Mouse (Mus musculus) adipocyte (in vitro differentiated cells): ENCODE data around the gene Elovl6.

Experiments used
- DNase-seq: peaks from one replicate; pipeline ENCODE4 v3.0.0-alpha.2; 2016; ENCODE audit warnings: low spot score

The Elovl6 gene

DNA sequence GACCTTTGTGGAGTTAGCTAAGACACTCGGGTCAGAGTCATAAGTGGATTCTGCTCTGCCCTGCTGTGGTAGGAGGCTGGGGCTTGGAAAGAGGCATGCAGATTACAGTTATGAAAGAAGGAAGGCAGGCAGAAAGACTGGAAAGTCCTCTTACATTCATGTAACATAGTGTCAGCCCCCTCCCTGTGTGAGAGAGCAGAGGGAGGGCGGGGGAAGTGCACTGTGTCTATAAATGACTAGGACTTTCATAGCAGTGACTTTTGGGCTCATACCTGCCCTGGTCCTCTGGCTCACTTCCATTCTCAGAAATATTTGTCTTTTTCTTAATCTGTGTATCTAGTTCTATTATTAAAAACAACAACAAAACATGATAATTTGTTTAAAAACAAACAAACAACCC lies 33.9 kb downstream of the Elovl6 start:
- DNase-seq = no peak

- DNase-seq = no peak
Measured at GRCm38 (mm10) chr3:129566876-129567275, 34.7 kb downstream of the Elovl6 start.

DNA sequence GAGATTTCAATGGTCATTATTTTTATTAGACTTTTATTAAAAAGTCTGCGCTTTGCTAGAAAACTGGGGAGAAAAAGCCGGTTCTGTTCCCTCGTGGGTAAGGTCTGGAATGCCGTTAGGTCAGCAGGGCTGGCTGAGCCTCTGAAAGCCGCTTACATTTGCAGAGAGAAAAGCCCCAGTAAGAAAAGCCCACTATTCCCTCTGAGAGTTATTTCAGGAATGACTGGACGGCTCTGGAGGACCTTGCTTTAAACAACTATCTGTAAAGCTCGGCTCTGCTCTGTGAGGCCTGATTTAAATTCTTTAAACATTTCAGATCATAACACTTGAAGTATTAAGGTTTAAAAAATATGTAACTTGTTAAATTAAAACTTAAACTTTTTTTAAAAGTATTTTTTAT lies 36.4 kb downstream of the Elovl6 start:
- no peak for DNase-seq

- DNase-seq = no peak
Measured at GRCm38 (mm10) chr3:129570989-129571388, 38.8 kb downstream of the Elovl6 start.

GRCm38 (mm10) chr3:129571642-129572041 lies 39.5 kb downstream of the Elovl6 start:
- DNase-seq = no peak

GRCm38 (mm10) chr3:129572959-129573358 lies 40.8 kb downstream of the Elovl6 start:
- DNase-seq = no peak

DNA sequence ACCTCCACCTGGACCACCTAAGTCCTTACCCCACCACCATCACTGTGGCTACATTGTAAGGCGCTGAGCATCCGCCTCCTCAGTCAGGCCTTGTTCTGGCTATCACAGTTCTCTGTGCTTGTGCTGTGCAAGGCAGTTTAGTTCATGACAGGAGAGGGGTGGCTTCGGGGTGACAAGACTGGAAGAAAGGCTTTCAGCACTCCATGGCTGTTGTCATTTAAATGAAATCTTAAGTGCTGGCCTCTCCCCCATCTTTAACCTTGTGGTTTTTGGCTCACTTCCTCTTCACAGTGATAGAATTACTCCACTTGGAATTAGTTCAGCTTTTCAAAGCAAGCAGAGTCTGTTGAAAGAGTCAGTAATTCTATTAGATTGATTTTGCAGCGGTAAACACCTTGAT lies 41.5 kb downstream of the Elovl6 start:
- peak; percentile 48 for DNase-seq

- no peak for DNase-seq
Measured at GRCm38 (mm10) chr3:129575086-129575485, 42.9 kb downstream of the Elovl6 start.

- DNase-seq = no peak
Measured at GRCm38 (mm10) chr3:129576522-129576921, 44.4 kb downstream of the Elovl6 start.

DNA sequence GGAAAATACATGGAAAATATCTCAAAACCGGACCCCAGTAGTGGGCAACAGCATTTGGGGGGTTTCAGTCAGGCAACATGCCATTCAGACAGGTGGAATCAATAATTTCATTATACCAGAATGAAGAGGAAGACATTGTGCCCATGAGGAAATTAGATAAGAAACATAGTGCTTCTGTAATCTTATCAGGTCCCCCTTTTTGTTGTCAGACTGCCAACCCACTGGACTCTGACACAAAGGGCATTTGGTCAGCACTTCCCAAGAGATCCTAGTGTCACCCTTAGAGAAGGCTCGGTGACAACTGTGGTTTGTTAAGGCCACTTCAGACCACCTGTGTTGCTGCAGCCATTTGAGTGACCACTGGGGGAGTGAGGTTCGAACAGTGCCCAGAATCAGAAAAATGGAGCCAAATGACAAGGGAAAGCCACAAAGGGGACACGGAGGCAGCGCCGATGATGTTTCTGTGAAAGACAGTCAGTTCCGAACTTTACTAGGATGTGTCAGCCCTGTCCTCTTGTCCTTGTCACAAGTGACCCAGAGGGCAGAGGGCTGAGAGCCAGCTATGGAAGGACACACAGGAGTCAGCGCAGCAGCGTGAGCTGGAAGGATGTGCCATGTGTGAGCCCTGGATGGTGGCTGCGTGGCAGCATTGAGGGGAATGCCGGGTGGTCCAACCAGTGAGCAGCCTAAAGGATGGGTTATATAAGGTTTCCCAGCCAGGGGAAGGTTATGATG lies 46.8 kb downstream of the Elovl6 start:
- DNase-seq = no peak

- DNase-seq = no peak
Measured at GRCm38 (mm10) chr3:129581024-129581423, 48.9 kb downstream of the Elovl6 start.

- DNase-seq = peak; percentile 21
Measured at GRCm38 (mm10) chr3:129582449-129582848, 50.3 kb downstream of the Elovl6 start.

DNA sequence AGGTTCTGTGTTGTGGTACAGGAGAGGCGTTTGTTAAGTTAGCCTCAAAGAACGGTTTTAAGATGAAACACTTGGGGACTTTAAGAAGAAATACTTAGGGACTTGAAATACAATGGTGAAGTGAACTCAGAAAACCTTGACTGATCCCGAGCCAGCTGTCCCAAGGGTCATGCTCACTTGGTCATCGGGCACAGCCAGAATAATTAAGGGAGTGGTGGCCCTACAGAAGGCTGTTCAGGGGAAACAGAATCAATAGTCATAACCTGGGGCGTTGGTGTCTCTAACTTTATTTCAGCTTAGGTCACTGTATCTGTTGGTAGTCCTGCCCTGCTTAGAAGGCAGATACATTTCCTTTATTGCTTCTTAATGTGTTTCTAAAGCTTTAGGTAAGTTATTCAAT lies 51.1 kb downstream of the Elovl6 start:
- DNase-seq = peak; percentile 27

DNA sequence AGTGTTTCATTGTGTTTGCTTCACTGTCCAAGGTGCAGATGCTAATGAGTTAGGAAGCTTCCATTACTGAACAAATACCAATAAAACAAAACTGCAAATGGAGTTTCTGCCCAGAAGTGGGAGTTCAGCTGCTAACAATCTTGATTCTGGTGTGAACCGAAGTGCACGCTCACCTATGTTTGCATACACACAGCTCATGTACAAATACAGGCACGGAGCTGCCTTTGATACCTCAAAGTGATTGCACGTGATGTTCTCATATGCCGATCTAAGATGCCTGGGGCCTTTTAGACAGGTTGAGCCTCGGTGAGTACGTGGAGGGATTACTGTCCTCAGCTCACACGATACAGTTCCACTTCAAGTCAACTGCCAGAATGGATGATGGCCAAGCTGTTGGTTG lies 55.8 kb downstream of the Elovl6 start:
- DNase-seq = peak; percentile 14

GRCm38 (mm10) chr3:129588753-129589152 lies 56.6 kb downstream of the Elovl6 start:
- peak; percentile 14 for DNase-seq

GRCm38 (mm10) chr3:129589705-129590104 lies 57.5 kb downstream of the Elovl6 start:
- DNase-seq = no peak

- DNase-seq = no peak
Measured at GRCm38 (mm10) chr3:129590548-129591226, 58.5 kb downstream of the Elovl6 start.

- DNase-seq = no peak
Measured at GRCm38 (mm10) chr3:129591251-129591650, 59.1 kb downstream of the Elovl6 start.

DNA sequence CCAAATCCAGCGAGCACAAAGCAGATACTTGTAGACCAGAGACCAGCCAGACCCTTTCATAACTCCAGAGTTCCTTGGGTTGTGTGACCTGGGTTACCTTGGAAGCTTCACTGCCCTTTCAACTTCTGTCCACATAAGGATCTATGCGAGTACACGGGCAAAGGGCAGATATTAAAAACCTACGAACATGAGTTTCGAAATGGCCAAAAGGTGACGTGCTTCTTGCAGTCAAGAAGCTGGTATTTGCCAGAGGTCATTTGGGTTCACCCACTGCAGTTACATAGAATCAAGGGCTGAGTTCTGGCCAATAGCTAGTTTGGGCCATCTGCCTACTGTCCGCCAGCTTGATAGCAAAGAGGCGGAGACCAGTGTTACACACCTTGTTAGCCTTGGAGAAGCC lies 59.6 kb downstream of the Elovl6 start:
- DNase-seq = no peak

DNA sequence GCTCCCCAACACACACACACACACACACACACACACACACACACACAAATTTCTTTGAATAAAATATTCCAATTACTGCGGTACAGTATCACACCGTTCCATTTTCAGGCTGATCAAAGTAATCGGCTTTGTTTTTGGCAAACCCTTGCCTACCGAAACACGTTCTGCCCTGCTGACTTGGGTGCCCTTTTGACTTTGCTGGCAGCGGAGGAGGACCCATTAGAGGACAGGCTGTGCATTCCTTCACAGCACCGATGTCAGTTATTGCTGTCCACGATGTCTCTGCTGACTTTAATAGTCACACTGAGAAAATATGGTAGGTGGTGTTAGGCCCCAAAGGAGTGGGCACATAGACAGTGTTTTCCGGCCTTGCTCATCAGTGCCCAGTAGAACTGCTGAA lies 60.8 kb downstream of the Elovl6 start:
- no peak for DNase-seq

- DNase-seq = no peak
Measured at GRCm38 (mm10) chr3:129593735-129594134, 61.6 kb downstream of the Elovl6 start.

DNA sequence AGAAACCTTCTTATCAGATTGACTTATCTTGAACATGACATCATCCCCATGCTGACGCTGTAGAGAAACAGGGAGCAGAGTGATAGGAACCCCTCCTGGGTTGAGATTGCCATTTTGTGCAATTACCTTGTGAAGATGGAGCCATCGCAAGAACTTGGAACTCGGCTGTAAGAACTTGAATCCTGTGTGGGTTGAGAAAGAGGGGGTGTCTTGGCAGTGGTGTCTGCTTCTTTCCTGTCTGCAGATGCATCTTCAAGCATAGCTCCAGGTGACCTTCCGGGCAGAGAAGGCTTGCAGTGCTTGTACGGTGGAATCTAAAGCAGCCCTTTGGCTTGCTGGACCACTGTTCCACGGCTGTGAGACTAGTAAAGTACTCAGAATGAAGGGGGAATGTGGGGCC lies 63.9 kb downstream of the Elovl6 start:
- no peak for DNase-seq

DNA sequence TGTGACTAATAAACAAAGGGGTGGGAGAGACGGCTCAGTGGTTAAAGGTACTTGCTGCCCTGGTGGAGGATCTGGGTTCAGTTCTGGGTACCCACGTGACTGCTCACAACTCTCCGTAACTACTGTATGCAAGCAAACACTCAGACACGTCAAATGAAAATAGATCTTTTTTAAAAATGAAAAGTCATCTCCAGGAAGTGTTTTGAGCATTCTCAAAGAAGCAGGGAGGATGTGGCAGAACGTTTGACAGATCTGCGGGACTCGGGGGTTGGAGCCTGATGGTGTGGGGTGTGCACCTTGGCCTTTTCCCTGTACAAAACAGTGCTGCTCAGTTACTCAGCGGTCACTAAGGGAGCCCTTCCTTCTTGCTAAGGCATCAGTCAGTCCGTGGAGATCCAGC lies 70.1 kb downstream of the Elovl6 start:
- no peak for DNase-seq

DNA sequence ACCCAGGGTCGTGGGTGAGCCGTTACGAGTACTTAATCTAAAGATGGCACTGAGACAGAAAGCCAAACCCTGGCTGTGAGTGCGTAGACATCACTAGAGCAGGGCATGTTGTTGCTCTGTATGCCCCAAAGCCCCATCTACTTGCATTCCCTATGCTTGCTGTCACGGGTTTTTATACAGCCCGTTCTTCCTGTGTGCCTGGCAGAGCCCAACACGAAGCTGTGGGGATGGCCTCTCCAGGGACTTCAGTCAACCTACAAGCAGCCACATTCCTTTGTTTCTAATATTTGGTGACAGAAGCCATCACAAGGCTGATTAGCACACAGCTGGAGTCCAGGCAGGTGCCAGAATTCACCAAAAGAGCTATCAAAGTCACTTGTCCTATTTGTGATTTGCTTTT lies 73.3 kb downstream of the Elovl6 start:
- DNase-seq = no peak
